ENCODE assay signal across 9 mouse cellular contexts in the genomic region with DNA sequence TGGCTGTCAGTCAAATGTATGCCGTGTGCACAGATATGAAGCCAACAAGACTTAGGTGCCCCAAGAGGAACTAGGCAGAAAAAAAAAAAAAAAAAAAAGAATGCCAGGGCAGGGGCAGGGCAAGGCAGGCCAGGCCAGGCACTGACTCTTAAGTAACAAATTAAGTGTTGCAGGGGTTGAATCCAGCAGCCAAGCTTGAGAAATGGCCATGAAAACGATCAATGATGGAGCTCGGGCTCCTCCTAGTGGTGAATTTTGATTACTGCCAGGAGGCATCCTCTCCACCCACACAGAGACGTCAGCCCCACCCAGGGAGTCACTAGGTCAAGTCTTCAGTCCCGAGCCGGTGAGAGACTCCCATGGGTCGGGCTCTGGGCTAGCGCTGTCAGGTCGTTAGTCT. TPM values are rescaled to one million over a fixed set of nuclear protein-coding genes. Genes with fewer than 3 reads are reported as not detected.
A peak's percentile ranks its signal among the peaks of the same experiment; 100 is the strongest.
DNase-seq lines count a peak whose midpoint lies in the region; ATAC-seq and TF ChIP-seq lines count a peak whose summit lies in the region.
"Had no signal": no experiment of that assay in that cellular context is flagged by ENCODE, and none has a peak within 500 bp of the region (broad histone marks: within the 10 kb centered on the region; RNA-seq: fewer than 3 reads in every experiment).

No protein-coding gene starts in this region.

- H3K9me3 ChIP-seq in forebrain, embryonic 11.5 days (ENCODE audit: control insufficient read depth, low read length), result no peaks in the 10 kb centered on the region
- no peaks in the 10 kb centered on the region for H3K9me3 ChIP-seq in heart, embryonic 15.5 days (replicated peaks)
- H3K9me3 ChIP-seq in liver, embryonic 14.5 days (ENCODE audit: control insufficient read depth, low read length), result no peaks in the 10 kb centered on the region
- H3K9me3 ChIP-seq in neural tube, embryonic 14.5 days (ENCODE audit: control insufficient read depth, low read length), result no peaks in the 10 kb centered on the region

- TF ChIP-seq POLR2A in testis, adult 2 months (IDR thresholded peaks at IDR 0.05; ENCODE audit: control insufficient read depth, low read depth, low read length), result no peak

- no peaks in the 10 kb centered on the region for H3K36me3 ChIP-seq in forebrain, embryonic 11.5 days (ENCODE audit: control insufficient read depth, insufficient read depth, low read length)
- no peaks in the 10 kb centered on the region for H3K36me3 ChIP-seq in heart, embryonic 15.5 days
- H3K36me3 ChIP-seq in liver, embryonic 14.5 days (replicated peaks; ENCODE audit: control insufficient read depth, insufficient read depth, low read depth), result no peaks in the 10 kb centered on the region
- H3K36me3 ChIP-seq in neural tube, embryonic 14.5 days (ENCODE audit: control insufficient read depth, insufficient read depth, low read length), result no peaks in the 10 kb centered on the region
- no peaks in the 10 kb centered on the region for H3K36me3 ChIP-seq in testis, adult 2 months (ENCODE audit: control insufficient read depth, insufficient read depth, low read length)

- H3K27ac ChIP-seq in forebrain, embryonic 11.5 days (ENCODE audit: low read depth, low read length), result no peak overlapping the region
- no peak overlapping the region for H3K27ac ChIP-seq in heart, embryonic 15.5 days
- no peak overlapping the region for H3K27ac ChIP-seq in liver, embryonic 14.5 days
- no peak overlapping the region for H3K27ac ChIP-seq in neural tube, embryonic 14.5 days (ENCODE audit: low read depth, low read length)
- no peak overlapping the region for H3K27ac ChIP-seq in testis, adult 2 months (ENCODE audit: control insufficient read depth, insufficient read depth, low read depth, low read length)
- H3K27ac ChIP-seq: macrophage had no signal

- 0 out of 2 replicates have a peak overlapping the region, but pooled peaks have one; percentile 19 for H3K4me2 ChIP-seq in forebrain, embryonic 11.5 days (ENCODE audit: low read depth, low read length, severe bottlenecking)
- peak overlapping the region; percentile 41; the same call in 1 of the 2 replicates for H3K4me2 ChIP-seq in heart, embryonic 15.5 days
- H3K4me2 ChIP-seq in liver, embryonic 14.5 days (ENCODE audit: low read depth), result no peak overlapping the region
- 0 out of 2 replicates have a peak overlapping the region, but pooled peaks have one; percentile 22 for H3K4me2 ChIP-seq in neural tube, embryonic 14.5 days (ENCODE audit: low read depth, low read length)

- no peaks in the 10 kb centered on the region for H3K27me3 ChIP-seq in forebrain, embryonic 11.5 days (ENCODE audit: control insufficient read depth, insufficient read depth, low read length)
- H3K27me3 ChIP-seq in heart, embryonic 15.5 days, result peaks cover 6% of the 10 kb centered on the region; the same call in 1 of the 2 replicates
- H3K27me3 ChIP-seq in liver, embryonic 14.5 days (ENCODE audit: control insufficient read depth, insufficient read depth, low read length), result no peaks in the 10 kb centered on the region
- no peaks in the 10 kb centered on the region for H3K27me3 ChIP-seq in neural tube, embryonic 14.5 days (ENCODE audit: control insufficient read depth, insufficient read depth, low read length)
- no peaks in the 10 kb centered on the region for H3K27me3 ChIP-seq in testis, adult 2 months (ENCODE audit: control insufficient read depth, insufficient read depth, low read length)

- no peak for TF ChIP-seq EP300 in liver, embryonic 14.5 days (IDR thresholded peaks at IDR 0.05; ENCODE audit: low read depth)

- no peak overlapping the region for H3K9ac ChIP-seq in forebrain, embryonic 11.5 days (ENCODE audit: low read length)
- H3K9ac ChIP-seq in heart, embryonic 15.5 days, result no peak overlapping the region
- no peak overlapping the region for H3K9ac ChIP-seq in liver, embryonic 14.5 days (replicated peaks)
- no peak overlapping the region for H3K9ac ChIP-seq in neural tube, embryonic 14.5 days (replicated peaks; ENCODE audit: low read depth, low read length)

- DNase-seq in CD8-positive naive resting alpha-beta T cell, adult 2 months (ENCODE audit: low read depth in 2 of 2, low spot score in 2 of 2), result peak; percentile 51 to 62
- peak; percentile 20 for DNase-seq in c-Kit-negative CD71-positive TER-119-positive erythroid progenitor cells, embryonic 14.5 days (ENCODE audit: low read depth, low spot score)
- DNase-seq in forebrain, embryonic 11.5 days (ENCODE audit: low spot score), result peak; percentile 90
- DNase-seq in kidney, postnatal 14 days, result peak; percentile 90
- peak; percentile 17 to 30 (median 27) for DNase-seq in liver, embryonic 14.5 days (ENCODE audit: low read depth in 3 of 3, low spot score in 3 of 3)

- ATAC-seq in forebrain, embryonic 11.5 days (replicated peaks; ENCODE audit: low FRiP score), result peak; percentile 73
- ATAC-seq in heart, embryonic 15.5 days (replicated peaks; ENCODE audit: insufficient number of reproducible peaks, insufficient read depth, low FRiP score, low read depth), result peak; percentile 43; the same call in 1 of the 2 replicates
- no peak for ATAC-seq in liver, embryonic 14.5 days (ENCODE audit: insufficient read depth)
- peak; percentile 81 for ATAC-seq in neural tube, embryonic 14.5 days (ENCODE audit: low read depth)

- TF ChIP-seq CTCF in liver, embryonic 14.5 days (IDR thresholded peaks at IDR 0.05; ENCODE audit: low read depth), result peak; percentile 81
- TF ChIP-seq CTCF in testis, adult 2 months (IDR thresholded peaks at IDR 0.05; ENCODE audit: control insufficient read depth, insufficient read depth, insufficient replicate concordance, low read depth, low read length), result peak; percentile 68

- 14% methylated on average over 9 of the region's 9 CpGs for WGBS in forebrain, embryonic 11.5 days
- WGBS in heart, embryonic 15.5 days, result 4% methylated on average over 9 of the region's 9 CpGs
- 8% methylated on average over 9 of the region's 9 CpGs for WGBS in liver, embryonic 14.5 days (ENCODE audit: insufficient replicate concordance)
- 10% methylated on average over 9 of the region's 9 CpGs for WGBS in neural tube, embryonic 14.5 days

- H3K4me3 ChIP-seq in forebrain, embryonic 11.5 days (ENCODE audit: low read depth, low read length), result no peak overlapping the region
- 0 out of 2 replicates have a peak overlapping the region, but pooled peaks have one; percentile 25 for H3K4me3 ChIP-seq in heart, embryonic 15.5 days
- H3K4me3 ChIP-seq in liver, embryonic 14.5 days (ENCODE audit: insufficient read depth in 1 of 2, low read depth in 2 of 2, low read length in 2 of 2), result no peak overlapping the region
- no peak overlapping the region for H3K4me3 ChIP-seq in neural tube, embryonic 14.5 days (ENCODE audit: low read depth, low read length)
- H3K4me3 ChIP-seq in testis, adult 2 months (ENCODE audit: control insufficient read depth, low read depth, low read length), result no peak overlapping the region

- no peaks in the 10 kb centered on the region for H3K4me1 ChIP-seq in forebrain, embryonic 11.5 days (replicated peaks; ENCODE audit: control insufficient read depth, insufficient read depth, low read length)
- peaks cover 6% of the 10 kb centered on the region; the same call in 1 of the 2 replicates for H3K4me1 ChIP-seq in heart, embryonic 15.5 days (replicated peaks)
- no peaks in the 10 kb centered on the region for H3K4me1 ChIP-seq in liver, embryonic 14.5 days (replicated peaks; ENCODE audit: control insufficient read depth in 2 of 2, insufficient read depth in 2 of 2, low read length in 1 of 2)
- H3K4me1 ChIP-seq in neural tube, embryonic 14.5 days (ENCODE audit: control insufficient read depth, insufficient read depth, low read length), result no peaks in the 10 kb centered on the region
- H3K4me1 ChIP-seq in testis, adult 2 months (ENCODE audit: control insufficient read depth, insufficient read depth, low read length), result peaks cover 7% of the 10 kb centered on the region

RNA-seq across cellular contexts. Expression of a gene that starts 54.7 kb away (rescaled TPM):
- not detected in 2 replicates for polyA plus RNA-seq in forebrain, embryonic 11.5 days (2014; fragmentation: Nextera tagmentation; extraction: Ambion mirVana)
- polyA plus RNA-seq in heart, embryonic 15.5 days (2015; fragmentation: Nextera tagmentation; extraction: Ambion mirVana), result not detected in 2 replicates
- polyA plus RNA-seq in liver, embryonic 14.5 days (2012; rRNA removed), result not detected in 2 replicates
- not detected in 2 replicates for polyA plus RNA-seq in liver, embryonic 14.5 days (2014; fragmentation: Nextera tagmentation; extraction: Ambion mirVana)
- polyA plus RNA-seq in neural tube, embryonic 14.5 days (2014; fragmentation: Nextera tagmentation; extraction: Ambion mirVana), result not detected in 2 replicates
- 2.4 and 2.8 TPM in 2 replicates for polyA plus RNA-seq in testis, adult 2 months (2012; rRNA removed)
- polyA plus RNA-seq: macrophage had no signal

RNA-seq across cellular contexts. Expression of a gene that starts 56.1 kb away (rescaled TPM):
- 0.19 TPM in 1 of 2 replicates, not detected in the other for polyA plus RNA-seq in forebrain, embryonic 11.5 days (2014; fragmentation: Nextera tagmentation; extraction: Ambion mirVana)
- polyA plus RNA-seq in heart, embryonic 15.5 days (2015; fragmentation: Nextera tagmentation; extraction: Ambion mirVana), result not detected in 2 replicates
- polyA plus RNA-seq in liver, embryonic 14.5 days (2012; rRNA removed), result not detected in 2 replicates
- polyA plus RNA-seq in liver, embryonic 14.5 days (2014; fragmentation: Nextera tagmentation; extraction: Ambion mirVana), result not detected in 2 replicates
- not detected in 2 replicates for polyA plus RNA-seq in neural tube, embryonic 14.5 days (2014; fragmentation: Nextera tagmentation; extraction: Ambion mirVana)
- 1,338 and 1,445 TPM in 2 replicates for polyA plus RNA-seq in testis, adult 2 months (2012; rRNA removed)
- polyA plus RNA-seq: macrophage had no signal

RNA-seq across cellular contexts. Expression of a gene that starts 58.1 kb away (rescaled TPM):
- polyA plus RNA-seq in forebrain, embryonic 11.5 days (2014; fragmentation: Nextera tagmentation; extraction: Ambion mirVana), result 0.12 TPM in 1 of 2 replicates, not detected in the other
- polyA plus RNA-seq in heart, embryonic 15.5 days (2015; fragmentation: Nextera tagmentation; extraction: Ambion mirVana), result not detected in 2 replicates
- polyA plus RNA-seq in liver, embryonic 14.5 days (2012; rRNA removed), result not detected in 2 replicates
- polyA plus RNA-seq in liver, embryonic 14.5 days (2014; fragmentation: Nextera tagmentation; extraction: Ambion mirVana), result not detected in 2 replicates
- not detected in 2 replicates for polyA plus RNA-seq in neural tube, embryonic 14.5 days (2014; fragmentation: Nextera tagmentation; extraction: Ambion mirVana)
- 629 and 638 TPM in 2 replicates for polyA plus RNA-seq in testis, adult 2 months (2012; rRNA removed)
- polyA plus RNA-seq: macrophage had no signal

Comparison
In these comparisons a context has a peak if more than half of its experiments do, and no peak if none do; other contexts are left out.
1. DNase-seq: peak in every context shown above with its lines; median percentile 90 in forebrain, embryonic 11.5 days; 90 in kidney, postnatal 14 days; 56 in CD8-positive naive resting alpha-beta T cell, adult 2 months; 27 in liver, embryonic 14.5 days; 20 in c-Kit-negative CD71-positive TER-119-positive erythroid progenitor cells, embryonic 14.5 days.
2. RNA of a gene that starts 56.1 kb away (polyA plus RNA-seq): 1,338 to 1,445 TPM in testis, adult 2 months; not detected in heart, embryonic 15.5 days, 0.19 TPM in forebrain, embryonic 11.5 days, not detected in liver, embryonic 14.5 days and not detected in neural tube, embryonic 14.5 days; every median in the first group is over 1,000 times any median in the second.
3. RNA of a gene that starts 58.1 kb away (polyA plus RNA-seq): 629 to 638 TPM in testis, adult 2 months; 0.12 TPM in forebrain, embryonic 11.5 days, not detected in neural tube, embryonic 14.5 days, not detected in heart, embryonic 15.5 days and not detected in liver, embryonic 14.5 days; every median in the first group is over 100 times any median in the second.